Mouse (Mus musculus) liver, postnatal 0 days (tissue): ENCODE data around the gene Pcsk7.

Source experiments
- CTCF ChIP-seq: sonication (generic); IDR thresholded peaks from 2 replicates; pipeline ENCODE4 v1.5.1; 2016; ENCODE audit warnings: antibody characterized with exemption, low read depth
- EP300 ChIP-seq: IDR thresholded peaks from 2 replicates; pipeline ENCODE4 v1.6.1; 2016; ENCODE audit warnings: antibody characterized with exemption, low read depth, mild to moderate bottlenecking

DNA sequence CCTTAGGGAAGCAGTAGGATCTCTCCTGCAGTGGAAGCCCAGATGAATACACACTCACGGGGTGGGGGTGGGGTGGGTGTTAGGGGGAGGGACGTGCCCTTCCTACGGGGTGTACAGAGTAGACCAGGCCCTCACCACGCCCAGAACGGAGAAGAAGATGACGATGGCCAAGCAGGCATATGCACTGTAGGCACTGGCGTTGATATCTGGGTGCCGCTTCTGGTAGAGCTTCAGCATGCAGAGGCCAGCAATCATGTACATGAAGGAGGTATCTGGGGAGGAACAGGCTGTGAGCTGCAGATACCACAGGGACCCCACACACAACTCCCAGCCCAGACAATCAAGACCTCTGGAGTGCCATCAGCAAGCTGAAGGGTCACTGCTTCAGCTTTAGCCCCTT lies 36.6 kb downstream of the Pcsk7 start:
- TF ChIP-seq CTCF: no peak
- no peak for TF ChIP-seq EP300
